Mouse (Mus musculus): ENCODE results near the gene Mlph.

The Mlph gene

DNA sequence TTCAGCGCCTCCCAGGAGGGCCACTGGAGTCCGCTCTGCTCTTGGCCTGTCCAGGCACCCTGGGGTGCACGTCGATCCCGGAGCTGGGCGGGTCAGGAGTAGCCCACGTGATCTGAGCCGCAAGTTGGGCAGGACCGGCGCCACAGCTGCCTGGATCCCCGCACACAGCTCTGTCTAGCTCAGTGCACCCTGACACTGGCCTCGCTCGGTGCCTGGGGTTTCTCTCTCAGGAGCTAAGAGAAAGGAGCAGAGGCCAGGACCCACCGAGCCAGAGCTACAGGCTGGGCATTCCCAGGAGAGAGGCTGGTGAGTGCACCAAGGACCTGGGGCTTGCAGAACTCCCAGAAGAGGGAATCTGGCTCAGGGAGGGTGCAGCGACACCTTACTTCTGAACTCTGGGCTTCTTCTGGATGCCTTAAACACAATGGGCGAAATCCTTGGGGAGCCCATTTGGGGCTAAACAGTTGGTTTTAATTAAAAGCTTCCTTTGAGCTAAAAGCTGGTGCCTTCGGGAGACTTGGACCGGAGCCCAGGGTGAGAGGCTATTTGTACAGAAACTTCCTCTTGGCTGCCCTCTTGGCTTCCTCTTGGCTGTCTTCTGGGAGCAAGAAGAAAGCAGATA is at the start of gene Mlph:
TSS of gene Mlph (plus strand) at position 138 of the 622 bp plus-strand sequence.
- peak; percentile 12 for DNase-seq (ENCODE audit: low read depth, low spot score)

DNA sequence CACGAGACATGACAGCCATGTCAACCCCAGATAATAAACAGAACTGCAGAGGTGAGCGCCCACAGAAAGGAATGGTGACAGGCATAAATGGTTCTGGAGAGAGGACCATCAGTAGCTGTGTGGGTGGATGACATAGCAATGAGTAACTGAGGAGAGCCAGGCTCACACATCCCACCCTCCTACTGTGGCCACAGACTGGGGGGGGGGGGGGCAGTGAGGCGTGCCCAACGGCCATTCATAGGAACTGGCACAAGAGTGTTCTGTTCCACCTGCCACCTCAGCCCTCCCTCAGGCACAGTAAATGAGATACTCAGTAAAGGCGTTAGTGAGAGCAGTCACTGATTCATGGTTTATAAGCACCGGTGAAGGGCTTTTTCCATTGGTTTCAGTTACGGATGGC is 48.2 kb upstream of the Mlph start:
- DNase-seq (ENCODE audit: low read depth, low spot score): no peak

- DNase-seq (ENCODE audit: low read depth, low spot score): no peak
Observed at GRCm38 (mm10) chr1:90870581-90870980, 44.3 kb upstream of the Mlph start.

GRCm38 (mm10) chr1:90875371-90875770 is 39.5 kb upstream of the Mlph start:
- no peak for DNase-seq (ENCODE audit: low read depth, low spot score)

DNA sequence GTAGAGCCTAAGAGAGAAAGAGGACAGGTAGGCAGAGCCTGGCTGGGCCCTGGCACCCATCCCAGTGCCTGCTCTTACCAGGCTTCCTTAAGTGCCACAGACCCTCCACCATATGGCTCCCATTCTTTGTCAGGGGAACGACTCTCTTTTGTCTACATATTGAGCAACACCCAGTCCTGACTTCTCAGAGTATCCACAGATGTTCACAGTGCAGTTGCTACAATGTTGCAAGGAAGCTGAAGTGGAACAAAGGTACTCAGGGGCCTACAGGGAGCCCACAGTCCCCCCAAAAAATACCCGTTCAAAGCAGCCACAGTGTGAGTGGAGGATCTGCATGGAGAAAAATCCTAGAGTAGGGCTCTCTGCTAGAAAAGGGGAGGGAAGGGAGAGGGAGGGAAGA is 38.9 kb upstream of the Mlph start:
- DNase-seq (ENCODE audit: low read depth, low spot score): no peak

- DNase-seq (ENCODE audit: low read depth, low spot score): no peak
Observed at GRCm38 (mm10) chr1:90876486-90877270, 38.2 kb upstream of the Mlph start.

DNA sequence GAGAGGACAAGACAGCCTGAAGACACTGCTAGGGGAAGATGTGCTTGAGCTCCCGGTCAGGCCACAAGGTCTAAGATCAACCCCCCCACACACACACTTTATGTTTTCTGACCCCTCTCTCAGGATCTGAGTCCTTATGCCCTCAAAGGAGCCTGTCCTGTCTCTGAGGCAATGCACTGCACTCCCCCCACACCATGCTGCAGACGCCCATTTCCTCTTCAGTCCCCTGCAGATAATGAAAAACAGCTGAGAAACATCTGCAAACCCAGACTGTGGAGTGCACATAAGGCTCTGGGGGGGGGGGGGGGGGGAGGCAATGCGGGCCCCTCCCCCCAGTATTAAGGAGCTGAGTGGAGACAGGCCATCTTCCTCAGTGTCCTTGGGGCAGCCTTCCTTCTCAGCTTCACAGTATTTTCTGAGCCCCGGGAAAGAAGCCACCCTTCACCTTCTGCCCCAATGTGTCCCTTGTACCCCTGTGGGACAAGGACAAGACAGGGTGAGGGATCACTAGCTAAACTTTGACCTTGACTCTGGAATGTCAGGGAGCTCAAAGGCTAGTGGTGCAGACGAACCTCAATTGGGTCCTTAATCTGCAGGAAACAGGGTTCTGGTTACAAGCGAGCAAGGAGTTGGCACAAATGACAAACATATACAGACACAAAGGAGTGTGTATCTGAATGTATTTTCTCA is 29.0 kb upstream of the Mlph start:
- no peak for DNase-seq (ENCODE audit: low read depth, low spot score)

- no peak for DNase-seq (ENCODE audit: low read depth, low spot score)
Observed at GRCm38 (mm10) chr1:90894521-90894920, 20.4 kb upstream of the Mlph start.

DNA sequence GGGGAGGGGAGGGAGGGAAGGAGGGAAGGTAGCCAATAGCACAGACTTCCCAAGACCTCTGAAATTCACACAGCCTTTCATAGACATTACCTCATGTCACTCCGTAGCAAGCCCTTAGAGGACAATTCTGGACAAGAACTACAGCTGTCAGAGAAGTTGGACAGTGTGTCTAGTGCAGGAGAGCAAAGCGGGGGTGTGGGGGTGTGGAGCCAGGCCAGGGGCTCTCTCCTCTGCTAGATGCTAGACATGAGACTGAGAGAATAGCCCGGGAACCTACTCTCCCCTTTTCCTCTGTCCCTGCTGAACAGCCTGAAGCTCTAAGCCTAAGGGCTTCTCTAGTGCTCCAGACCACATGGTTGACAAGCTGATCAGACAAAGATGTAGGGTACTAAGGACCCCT is 19.9 kb upstream of the Mlph start:
- no peak for DNase-seq (ENCODE audit: low read depth, low spot score)

- no peak for DNase-seq (ENCODE audit: low read depth, low spot score)
Observed at GRCm38 (mm10) chr1:90896281-90896680, 18.6 kb upstream of the Mlph start.

DNA sequence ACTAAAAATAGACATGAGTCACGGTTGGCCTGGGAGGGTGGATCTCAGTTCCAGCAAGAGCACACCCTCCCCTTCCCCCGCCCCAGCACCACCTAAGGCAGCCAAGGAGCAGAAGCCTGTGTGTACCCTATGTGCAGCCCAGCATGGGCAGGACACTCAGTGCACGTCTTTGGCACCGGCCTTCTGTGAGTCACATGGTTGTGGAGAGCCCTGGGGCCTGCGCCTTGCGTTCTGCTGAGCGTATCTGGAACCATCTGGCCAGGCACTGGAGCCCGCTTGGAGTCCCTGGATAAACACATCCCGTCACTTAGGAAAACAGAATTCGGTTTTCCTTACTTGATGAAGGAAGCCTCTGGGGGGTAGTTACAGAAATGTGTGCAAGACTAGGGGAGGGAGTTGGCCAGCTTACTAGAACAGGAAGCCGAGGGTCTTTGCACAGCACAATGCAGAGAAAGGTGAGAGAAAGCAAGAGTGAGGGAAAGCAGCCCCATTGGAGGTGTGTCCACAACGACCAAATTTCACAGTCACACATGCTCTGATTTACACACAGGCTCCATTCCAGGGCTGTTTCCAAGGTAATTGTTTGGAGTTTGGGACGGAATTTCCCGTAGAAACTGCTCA is 18.0 kb upstream of the Mlph start:
- DNase-seq (ENCODE audit: low read depth, low spot score): peak; percentile 19

DNA sequence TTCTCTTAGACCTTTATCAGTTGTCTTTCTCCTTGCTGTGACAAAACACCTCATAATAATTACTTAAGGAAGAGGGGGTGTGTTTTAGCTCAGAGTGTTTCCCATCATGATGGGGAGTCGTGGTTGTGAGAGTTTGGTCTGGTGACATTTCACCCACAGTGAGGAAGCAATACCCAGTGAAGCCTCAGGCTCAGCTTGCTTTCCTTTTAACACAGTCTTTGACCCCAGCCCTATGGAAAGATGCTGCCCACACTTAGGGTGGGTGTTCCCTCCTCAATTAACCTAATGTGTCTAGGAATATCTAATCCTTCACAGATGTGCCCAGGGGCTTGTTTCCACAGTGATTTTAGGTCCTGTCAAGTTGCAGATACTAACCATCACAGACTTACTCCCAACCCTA is 16.9 kb upstream of the Mlph start:
- DNase-seq (ENCODE audit: low read depth, low spot score): no peak

DNA sequence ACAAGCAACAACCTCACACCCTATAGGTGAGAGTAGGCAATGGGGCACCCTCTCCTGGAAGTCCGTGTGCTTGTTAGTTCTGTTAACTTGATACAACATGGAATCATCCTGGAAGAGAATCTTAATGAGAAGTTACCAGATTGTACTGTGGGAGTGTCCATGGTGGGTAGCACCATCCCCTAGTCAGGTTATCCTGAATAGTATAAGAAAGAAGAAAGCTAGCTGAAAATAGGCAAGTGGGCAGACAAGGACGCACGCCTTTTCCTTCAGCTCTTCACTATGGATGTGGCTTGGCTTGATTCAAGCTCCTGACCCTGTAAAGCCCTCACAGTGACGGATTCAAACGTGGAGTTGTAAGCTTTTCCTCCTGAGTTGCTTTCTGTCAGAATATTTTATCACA is 15.1 kb upstream of the Mlph start:
- DNase-seq (ENCODE audit: low read depth, low spot score): no peak

GRCm38 (mm10) chr1:90900406-90900805 is 14.5 kb upstream of the Mlph start:
- no peak for DNase-seq (ENCODE audit: low read depth, low spot score)

DNA sequence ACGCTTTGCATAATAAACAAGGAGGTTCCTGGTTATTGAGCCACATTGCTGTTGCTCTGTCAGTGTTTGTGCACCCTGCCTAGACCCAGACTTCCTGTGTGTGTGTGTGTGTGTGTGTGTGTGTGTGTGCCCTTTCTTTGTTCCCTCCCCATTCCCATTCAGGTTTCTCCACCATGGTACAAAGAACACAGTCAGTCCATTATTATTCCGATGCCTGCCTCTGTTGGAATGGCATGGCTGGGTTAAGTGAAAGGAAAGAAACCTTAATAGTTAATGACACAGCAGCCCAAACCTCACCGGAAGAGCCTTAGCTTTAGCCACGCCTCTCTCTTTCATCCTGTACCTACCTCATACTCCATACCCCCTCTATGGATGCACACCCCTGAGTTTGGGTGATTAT is 13.6 kb upstream of the Mlph start:
- DNase-seq (ENCODE audit: low read depth, low spot score): peak; percentile 52

- peak; percentile 25 for DNase-seq (ENCODE audit: low read depth, low spot score)
Observed at GRCm38 (mm10) chr1:90901681-90902208, 13.1 kb upstream of the Mlph start.

DNA sequence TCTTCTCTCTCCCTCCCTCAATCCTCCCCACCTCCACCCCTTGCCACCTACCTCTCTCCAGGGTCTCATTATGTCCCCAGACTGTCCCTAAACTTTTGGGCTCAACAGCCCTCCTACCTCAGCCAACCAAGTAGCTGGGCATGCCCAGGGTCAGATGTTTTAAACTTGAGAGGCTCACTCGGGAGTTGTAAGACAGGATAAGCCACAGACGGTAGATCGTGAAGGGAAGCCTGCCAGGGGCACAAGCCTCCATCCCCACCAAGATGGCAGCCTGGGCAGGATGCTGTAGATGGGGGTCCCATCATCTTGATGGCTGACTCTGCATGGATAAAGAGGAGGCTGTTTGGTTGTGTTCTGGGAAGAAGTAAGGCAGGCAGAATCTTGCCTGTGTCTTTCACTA is 12.1 kb upstream of the Mlph start:
- DNase-seq (ENCODE audit: low read depth, low spot score): no peak

DNA sequence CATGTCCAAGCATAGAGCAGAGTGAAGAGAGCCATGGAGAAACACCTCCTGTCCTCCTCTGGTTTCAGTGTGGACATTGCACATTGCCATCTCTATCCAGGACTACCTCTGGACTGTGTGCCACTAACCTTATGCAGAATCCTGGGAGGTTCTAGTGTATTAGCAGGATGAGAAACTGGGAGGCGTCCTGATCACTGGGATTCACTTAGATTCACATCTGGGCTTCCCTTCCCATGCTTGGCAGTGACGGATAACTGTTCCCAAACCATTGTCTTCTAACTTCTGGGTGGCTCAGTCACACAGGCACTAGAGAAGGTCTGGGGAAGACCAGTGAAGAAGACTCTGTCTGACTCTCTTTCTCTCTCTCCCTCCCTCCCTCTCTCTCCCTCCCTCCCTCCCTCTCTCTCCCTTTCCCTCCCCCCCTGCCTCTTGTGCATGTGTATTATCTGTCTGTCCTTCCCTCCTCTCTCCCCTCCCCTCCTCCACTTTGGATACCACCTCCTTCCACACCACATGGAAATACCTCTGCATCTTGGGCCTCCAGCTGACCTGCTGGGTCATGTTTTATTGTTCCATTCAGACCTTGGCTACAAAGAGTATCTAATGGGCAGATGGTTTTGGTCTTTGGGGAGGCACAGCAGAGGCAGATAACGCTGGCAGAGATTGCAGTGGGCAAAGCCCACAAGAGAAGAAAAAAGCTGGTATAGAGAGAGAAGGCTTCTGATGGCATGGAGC is 11.5 kb upstream of the Mlph start:
- no peak for DNase-seq (ENCODE audit: low read depth, low spot score)

DNA sequence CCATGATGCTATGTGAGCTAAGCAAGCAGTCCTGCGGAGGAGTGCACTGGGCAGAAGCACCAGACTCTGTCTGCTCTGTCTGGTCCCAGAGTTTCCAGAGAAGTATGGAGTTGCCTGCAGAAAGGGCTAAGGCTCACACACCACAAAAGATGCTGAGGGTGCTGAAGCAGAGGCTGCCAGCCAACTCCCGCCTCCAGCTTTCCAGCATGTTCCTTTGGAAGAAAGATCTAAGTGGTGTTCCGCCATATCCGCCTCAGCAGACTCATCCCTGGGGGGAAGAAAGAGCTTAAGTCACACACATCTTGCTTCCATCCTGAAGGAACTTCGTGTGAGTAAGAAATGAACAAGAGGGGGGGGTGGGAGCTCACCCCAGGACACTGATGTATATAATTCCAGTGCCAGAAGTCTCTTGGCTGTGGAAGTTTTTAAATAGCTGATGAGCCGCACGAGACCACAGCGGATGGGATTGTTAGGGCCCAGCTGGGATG is 10.9 kb upstream of the Mlph start:
- no peak for DNase-seq (ENCODE audit: low read depth, low spot score)

- DNase-seq (ENCODE audit: low read depth, low spot score): no peak
Observed at GRCm38 (mm10) chr1:90904729-90905404, 10.0 kb upstream of the Mlph start.

- DNase-seq (ENCODE audit: low read depth, low spot score): peak; percentile 69
Observed at GRCm38 (mm10) chr1:90906357-90906756, 8.5 kb upstream of the Mlph start.

All from ES-CJ7 (cell line).